Mouse (Mus musculus): ENCODE data around the gene 1700018F24Rik.
"Not testable (repeated sequence)": the region's sequence is repeated elsewhere in the genome, so short reads cannot be mapped to it uniquely, and the experiment has no call there.

DNA sequence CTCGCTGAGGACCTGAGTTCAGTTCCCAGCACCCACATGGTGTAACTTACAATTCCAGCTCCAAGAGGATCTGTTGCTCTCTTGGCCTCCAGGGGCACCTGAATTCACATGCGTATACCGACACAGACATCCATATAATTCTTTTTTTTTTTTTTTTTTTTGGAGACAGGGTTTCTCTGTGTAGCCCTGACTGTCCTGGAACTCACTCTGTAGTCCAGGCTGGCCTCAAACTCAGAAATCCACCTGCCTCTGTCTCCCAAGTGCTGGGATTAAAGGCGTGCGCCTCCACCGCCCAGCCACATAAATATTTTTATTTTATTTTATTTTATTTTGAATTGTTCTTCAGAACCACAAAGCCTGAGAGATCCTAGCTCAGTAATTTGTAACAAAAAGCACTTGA lies 40.4 kb downstream of the 1700018F24Rik start:
- not testable (repeated sequence) for TF ChIP-seq CTCF (IDR thresholded peaks at IDR 0.05; ENCODE audit: insufficient read depth, low read length); POLR2A (IDR thresholded peaks at IDR 0.05; ENCODE audit: borderline replicate concordance, extremely low read depth, low read depth, low read length)

Data from lung, adult 2 months (tissue).